Mouse (Mus musculus) lung, adult 2 months (tissue): ENCODE measurements around the gene Tes.

Source experiments
- CTCF ChIP-seq: fragments of 200-500 bp; IDR thresholded peaks from 2 replicates; pipeline ENCODE4 v1.5.1; 2011; ENCODE audit warnings: mild to moderate bottlenecking, low read length, control low read depth; ENCODE audit not compliant: insufficient read depth
- POLR2A ChIP-seq: fragments of 200-500 bp; IDR thresholded peaks from 2 replicates; pipeline ENCODE4 v1.6.1; 2011; ENCODE audit warnings: low read depth, mild to moderate bottlenecking, control low read depth, low read length, borderline replicate concordance; ENCODE audit errors: extremely low read depth

- TF ChIP-seq CTCF (no peak), POLR2A (no peak)
Observed at GRCm38 (mm10) chr6:17112081-17112480, 47.1 kb downstream of the Tes start.
